8 mouse cellular contexts compared by ENCODE assay signal in genomic region chr9:65667701-65668100, GRCm38 (mm10). TPM values are rescaled to one million over a fixed set of nuclear protein-coding genes. Genes with fewer than 3 reads are reported as not detected.
DNase-seq lines count a peak whose midpoint lies in the region; ATAC-seq and TF ChIP-seq lines count a peak whose summit lies in the region.

TSS of gene Oaz2 (plus strand) at chr9:65668001.

- no peak within 1 kb of the TSS for H3K4me3 ChIP-seq in kidney, postnatal 0 days (replicated peaks; ENCODE audit: low read depth, low read length)
- H3K4me3 ChIP-seq in bone marrow, adult 2 months (replicated peaks; ENCODE audit: control insufficient read depth, low read depth, low read length), result no peak within 1 kb of the TSS
- no peak within 1 kb of the TSS for H3K4me3 ChIP-seq in midbrain, embryonic 15.5 days

- DNase-seq in kidney, postnatal 0 days (ENCODE audit: low spot score), result no peak
- DNase-seq in kidney, adult 8-10 months, result no peak
- no peak for DNase-seq in heart, adult 8-10 months (ENCODE audit: low spot score)
- DNase-seq in layer of hippocampus, postnatal 25 days (ENCODE audit: extremely low spot score in 1 of 2, low spot score in 1 of 2), result no peak
- DNase-seq in right cerebral cortex, postnatal 36 days (ENCODE audit: low spot score in 2 of 2), result no peak
- no peak for DNase-seq in spleen, postnatal 4 days (ENCODE audit: low spot score in 2 of 2)

- H3K27me3 ChIP-seq in kidney, postnatal 0 days (ENCODE audit: insufficient read depth, low read length), result no peaks in the 10 kb centered on the region
- no peaks in the 10 kb centered on the region for H3K27me3 ChIP-seq in midbrain, embryonic 15.5 days (replicated peaks)

- H3K9ac ChIP-seq in kidney, postnatal 0 days (ENCODE audit: low read depth, low read length), result no peak within 1 kb of the TSS
- H3K9ac ChIP-seq in midbrain, embryonic 15.5 days, result no peak within 1 kb of the TSS

- no peaks in the 10 kb centered on the region for H3K36me3 ChIP-seq in kidney, postnatal 0 days (ENCODE audit: insufficient read depth, low read length)
- no peaks in the 10 kb centered on the region for H3K36me3 ChIP-seq in midbrain, embryonic 15.5 days (replicated peaks)

- no peak for TF ChIP-seq CTCF in kidney, postnatal 0 days (IDR thresholded peaks at IDR 0.05; ENCODE audit: low read depth)
- no peak for TF ChIP-seq CTCF in bone marrow, adult 2 months (IDR thresholded peaks at IDR 0.05; ENCODE audit: control insufficient read depth, insufficient read depth, low read length)

- ATAC-seq in kidney, postnatal 0 days (replicated peaks; ENCODE audit: low FRiP score, low read depth), result no peak
- ATAC-seq in midbrain, embryonic 15.5 days (replicated peaks), result no peak

- H3K4me2 ChIP-seq in kidney, postnatal 0 days (ENCODE audit: low read length), result no peak within 1 kb of the TSS
- H3K4me2 ChIP-seq in midbrain, embryonic 15.5 days, result no peak within 1 kb of the TSS

- no peaks in the 10 kb centered on the region for H3K9me3 ChIP-seq in kidney, postnatal 0 days (replicated peaks; ENCODE audit: low read length)
- H3K9me3 ChIP-seq in midbrain, embryonic 15.5 days, result no peaks in the 10 kb centered on the region

- TF ChIP-seq POLR2A in bone marrow, adult 2 months (IDR thresholded peaks at IDR 0.05; ENCODE audit: borderline replicate concordance, control insufficient read depth, low read depth, low read length), result no peak

- 90% methylated on average over 8 of the region's 8 CpGs for WGBS in kidney, postnatal 0 days
- whole genome bisulfite sequencing in bone marrow, adult 2 months, result 85% methylated on average over 8 of the region's 8 CpGs
- WGBS in midbrain, embryonic 15.5 days, result 96% methylated on average over 8 of the region's 8 CpGs

- H3K4me1 ChIP-seq in kidney, postnatal 0 days (replicated peaks; ENCODE audit: insufficient read depth, low read length), result no peaks in the 10 kb centered on the region
- H3K4me1 ChIP-seq in bone marrow, adult 2 months (ENCODE audit: control insufficient read depth, insufficient read depth, low read length), result peaks cover 3% of the 10 kb centered on the region; the same call in 1 of the 2 replicates
- no peaks in the 10 kb centered on the region for H3K4me1 ChIP-seq in midbrain, embryonic 15.5 days

- no peak within 1 kb of the TSS for H3K27ac ChIP-seq in kidney, postnatal 0 days
- H3K27ac ChIP-seq in bone marrow, adult 2 months (ENCODE audit: control insufficient read depth, insufficient read depth, low read depth, low read length, poor library complexity), result no peak within 1 kb of the TSS
- H3K27ac ChIP-seq in midbrain, embryonic 15.5 days, result no peak within 1 kb of the TSS

RNA-seq across cellular contexts. Expression of gene Oaz2, which starts in this region (rescaled TPM):
- 299 and 305 TPM in 2 replicates for polyA plus RNA-seq in kidney, postnatal 0 days (2015; fragmentation: Nextera tagmentation; extraction: Ambion mirVana)
- 22.1 and 34.0 TPM in 2 replicates for polyA plus RNA-seq in bone marrow, adult 2 months (2011; ENCODE audit: insufficient read depth, insufficient read length, low replicate concordance, missing spikeins)
- total RNA-seq in heart, adult 8-10 months (2022), result 100 to 1,000 TPM; 182 to 262 (median 217) TPM
- total RNA-seq in layer of hippocampus, postnatal 25 days (2021), result 100 to 1,000 TPM; 199 to 217 TPM
- polyA plus RNA-seq in midbrain, embryonic 15.5 days (2015; fragmentation: Nextera tagmentation; extraction: Ambion mirVana), result 401 and 421 TPM in 2 replicates
